Mouse (Mus musculus) heart, postnatal 4 days (tissue): ENCODE measurements around the gene Gnpnat1. TPM values are rescaled to one million over a fixed set of nuclear protein-coding genes. Genes with fewer than 3 reads are reported as not detected.

ENCODE experiments used
- DNase-seq: peaks from one replicate; pipeline ENCODE4 v3.0.0; 2021
- microRNA-seq, 2 experiments: library from miRNA; unstranded; fragments of <30 nt; microRNA quantifications; one replicate each; pipeline ENCODE4 v1.2.0; 2021 to 2022
- total RNA-seq, 2 experiments: library from RNA; stranded (reverse); gene quantifications; 2 replicates each; pipeline ENCODE4 v1.2.3; 2021

Gnpnat1 gene
- total RNA-seq, 2 experiments from 2014 or later, result 11.3 to 15.5 TPM

GRCm38 (mm10) chr14:45389194-45389593 lies 15.5 kb downstream of the Gnpnat1 start:
- no peak for DNase-seq

GRCm38 (mm10) chr14:45388345-45389181 lies 16.1 kb downstream of the Gnpnat1 start:
- DNase-seq, result peak; percentile 94

GRCm38 (mm10) chr14:45387480-45387879 lies 17.2 kb downstream of the Gnpnat1 start:
- no peak for DNase-seq

- no peak for DNase-seq
These were observed 19.1 kb downstream of the Gnpnat1 start for GRCm38 (mm10) chr14:45385596-45385995.

- DNase-seq, result no peak
These were observed 21.8 kb downstream of the Gnpnat1 start for GRCm38 (mm10) chr14:45382912-45383311.

- DNase-seq, result no peak
These were observed 24.0 kb downstream of the Gnpnat1 start for GRCm38 (mm10) chr14:45380756-45381155.

GRCm38 (mm10) chr14:45378771-45379170 lies 25.9 kb downstream of the Gnpnat1 start:
- no peak for DNase-seq

GRCm38 (mm10) chr14:45365196-45365587 lies 39.5 kb downstream of the Gnpnat1 start:
- no peak for DNase-seq

- DNase-seq, result peak; percentile 36
These were observed 40.2 kb downstream of the Gnpnat1 start for GRCm38 (mm10) chr14:45364211-45365195.

- DNase-seq, result peak; percentile 98
These were observed 53.5 kb downstream of the Gnpnat1 start, which contains the start of gene Styx for GRCm38 (mm10) chr14:45350931-45351859. Styx (plus strand) TSS chr14:45351093.

- DNase-seq, result peak; percentile 93
These were observed 75.0 kb downstream of the Gnpnat1 start, which contains the start of gene Psmc6 for GRCm38 (mm10) chr14:45329589-45330181. Psmc6 (plus strand) TSS chr14:45329788.

GRCm38 (mm10) chr14:45329018-45329588 lies 75.6 kb downstream of the Gnpnat1 start:
- DNase-seq, result no peak

GRCm38 (mm10) chr14:45328072-45328713 lies 76.5 kb downstream of the Gnpnat1 start:
- DNase-seq, result no peak

Small RNA genes within 50 kb of the gene (microRNA-seq; reads per million reads assigned to microRNA genes)
- 0 reads per million in 2 experiments for gene Gm25353

Other genes starting within 250 kb of the Gnpnat1 start
- gene Gpr137c, start 185.2 kb downstream of the Gnpnat1 start, total RNA-seq, result 1 to 10 TPM; 4.9 to 5.5 TPM
- 10 to 100 TPM; 12.0 to 13.0 TPM for gene Txndc16, start 184.6 kb downstream of the Gnpnat1 start, total RNA-seq
- gene Ero1l, start 86.1 kb downstream of the Gnpnat1 start, total RNA-seq, result 10 to 100 TPM; 25.7 to 25.8 TPM
- gene Psmc6, start 75.1 kb downstream of the Gnpnat1 start, total RNA-seq, result 100 to 1,000 TPM; 117 to 118 TPM
- gene Styx, start 53.8 kb downstream of the Gnpnat1 start, total RNA-seq, result 10 to 100 TPM; 45.4 to 57.1 TPM
- 100 to 1,000 TPM; 311 to 341 TPM for gene Fermt2, start 125.2 kb upstream of the Gnpnat1 start, total RNA-seq